Mouse (Mus musculus): ENCODE measurements around the gene Nfix. TPM values are rescaled to one million over a fixed set of nuclear protein-coding genes. Genes with fewer than 3 reads are reported as not detected.

Gene Nfix
- polyA plus RNA-seq, 1 experiment: 65.7 TPM

GRCm38 (mm10) chr8:84661458-84661871, 138.7 kb downstream of the Nfix start:
- Histone ChIP-seq H3K36me3 (ENCODE audit: control insufficient read depth, insufficient read depth) (no peaks in the 10 kb centered on the region), H3K79me2 (ENCODE audit: control insufficient read depth, insufficient read depth) (peaks cover 21% of the 10 kb centered on the region), H3K4me2 (ENCODE audit: low read depth) (peak overlapping the region; percentile 88), H3K4me3 (peak overlapping the region; percentile 99), H3ac (ENCODE audit: control insufficient read depth, insufficient read length) (peak overlapping the region; percentile 77), H3K27me3 (ENCODE audit: control insufficient read depth, insufficient read depth, insufficient read length) (no peaks in the 10 kb centered on the region)
- TF ChIP-seq TCF12 (IDR thresholded peaks at IDR 0.05; ENCODE audit: insufficient read depth, poor library complexity, severe bottlenecking): no peak
- TF ChIP-seq MAX (IDR thresholded peaks at IDR 0.05; ENCODE audit: low read depth): peak; percentile 29
- no peak for TF ChIP-seq REST (IDR thresholded peaks at IDR 0.05; ENCODE audit: insufficient read depth, insufficient read length)
- peak in 1 of 3 experiments; percentile 73 for TF ChIP-seq MYOD1 (IDR thresholded peaks at IDR 0.05; ENCODE audit: control insufficient read depth in 1 of 3, insufficient read length in 2 of 3, low read depth in 2 of 3)
- peak; percentile 96 for TF ChIP-seq CEBPB (IDR thresholded peaks at IDR 0.05; ENCODE audit: insufficient read depth, poor library complexity, severe bottlenecking)
- peak; percentile 85 for TF ChIP-seq POLR2AphosphoS2 (IDR thresholded peaks at IDR 0.05; ENCODE audit: insufficient read length, low read depth)
- no peak for TF ChIP-seq USF1 (IDR thresholded peaks at IDR 0.05; ENCODE audit: low read depth)
- peak in 1 of 3 experiments; percentile 84 for TF ChIP-seq MYOG (IDR thresholded peaks at IDR 0.05; ENCODE audit: control insufficient read depth in 1 of 3, insufficient read depth in 1 of 3, insufficient read length in 2 of 3, low read depth in 2 of 3)
- no peak for TF ChIP-seq E2F4 (IDR thresholded peaks at IDR 0.05; ENCODE audit: insufficient read depth)
- no peak for TF ChIP-seq TCF3 (IDR thresholded peaks at IDR 0.05; ENCODE audit: insufficient read length, low read depth)
- peak; percentile 88 for TF ChIP-seq POLR2A (IDR thresholded peaks at IDR 0.05; ENCODE audit: insufficient read length, low read depth)
- TF ChIP-seq SRF (IDR thresholded peaks at IDR 0.05; ENCODE audit: control insufficient read depth, insufficient read length, low read depth): peak; percentile 35

DNA sequence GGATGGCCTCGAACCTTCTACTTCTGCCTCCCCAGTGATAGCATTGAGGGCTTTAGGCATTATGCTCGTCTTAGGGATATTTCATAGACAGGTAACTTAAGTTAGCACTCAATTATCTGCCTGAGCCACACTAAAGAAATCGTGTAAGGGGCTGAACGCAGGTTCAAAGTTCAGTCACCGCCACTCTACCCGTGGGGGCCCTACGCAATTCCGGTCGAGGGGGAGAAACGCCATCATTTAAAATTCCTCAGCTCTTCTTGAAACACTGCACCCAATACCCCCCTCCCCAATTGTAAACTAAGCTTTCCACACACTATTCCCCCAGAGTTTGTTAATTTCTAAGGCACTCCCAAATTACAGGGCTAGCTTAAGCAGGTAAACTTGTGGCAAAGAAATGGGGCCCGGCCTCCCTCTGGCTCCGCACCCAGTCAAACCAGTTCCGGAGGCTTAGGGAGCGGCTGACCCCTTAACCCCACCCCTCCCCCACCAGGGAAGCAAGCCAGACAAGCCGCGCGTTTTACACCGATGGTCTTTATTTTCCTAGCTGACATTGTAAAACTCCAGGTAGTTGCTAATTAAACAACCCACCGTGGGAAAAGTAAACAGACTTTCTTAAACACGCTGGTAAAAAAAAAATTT, 139.2 kb downstream of the Nfix start:
- TF ChIP-seq POLR2AphosphoS2 (IDR thresholded peaks at IDR 0.05; ENCODE audit: insufficient read length, low read depth): peak; percentile 42
- no peak for TF ChIP-seq TCF3 (IDR thresholded peaks at IDR 0.05; ENCODE audit: insufficient read length, low read depth)
- TF ChIP-seq MAX (IDR thresholded peaks at IDR 0.05; ENCODE audit: low read depth): no peak
- no peak for TF ChIP-seq MYOD1 (IDR thresholded peaks at IDR 0.05; ENCODE audit: control insufficient read depth in 1 of 3, insufficient read length in 2 of 3, low read depth in 2 of 3)
- no peak for TF ChIP-seq USF1 (IDR thresholded peaks at IDR 0.05; ENCODE audit: low read depth)
- TF ChIP-seq SRF (IDR thresholded peaks at IDR 0.05; ENCODE audit: control insufficient read depth, insufficient read length, low read depth): no peak
- TF ChIP-seq TCF12 (IDR thresholded peaks at IDR 0.05; ENCODE audit: insufficient read depth, poor library complexity, severe bottlenecking): no peak
- TF ChIP-seq REST (IDR thresholded peaks at IDR 0.05; ENCODE audit: insufficient read depth, insufficient read length): no peak
- peak; percentile 9 for TF ChIP-seq POLR2A (IDR thresholded peaks at IDR 0.05; ENCODE audit: insufficient read length, low read depth)
- TF ChIP-seq CEBPB (IDR thresholded peaks at IDR 0.05; ENCODE audit: insufficient read depth, poor library complexity, severe bottlenecking): no peak
- Histone ChIP-seq H3ac (ENCODE audit: control insufficient read depth, insufficient read length) (peak overlapping the region; percentile 77), H3K4me3 (peak overlapping the region; percentile 99), H3K27me3 (ENCODE audit: control insufficient read depth, insufficient read depth, insufficient read length) (no peaks in the 10 kb centered on the region), H3K79me2 (ENCODE audit: control insufficient read depth, insufficient read depth) (peaks cover 21% of the 10 kb centered on the region), H3K36me3 (ENCODE audit: control insufficient read depth, insufficient read depth) (no peaks in the 10 kb centered on the region), H3K4me2 (ENCODE audit: low read depth) (peak overlapping the region; percentile 88)

DNA sequence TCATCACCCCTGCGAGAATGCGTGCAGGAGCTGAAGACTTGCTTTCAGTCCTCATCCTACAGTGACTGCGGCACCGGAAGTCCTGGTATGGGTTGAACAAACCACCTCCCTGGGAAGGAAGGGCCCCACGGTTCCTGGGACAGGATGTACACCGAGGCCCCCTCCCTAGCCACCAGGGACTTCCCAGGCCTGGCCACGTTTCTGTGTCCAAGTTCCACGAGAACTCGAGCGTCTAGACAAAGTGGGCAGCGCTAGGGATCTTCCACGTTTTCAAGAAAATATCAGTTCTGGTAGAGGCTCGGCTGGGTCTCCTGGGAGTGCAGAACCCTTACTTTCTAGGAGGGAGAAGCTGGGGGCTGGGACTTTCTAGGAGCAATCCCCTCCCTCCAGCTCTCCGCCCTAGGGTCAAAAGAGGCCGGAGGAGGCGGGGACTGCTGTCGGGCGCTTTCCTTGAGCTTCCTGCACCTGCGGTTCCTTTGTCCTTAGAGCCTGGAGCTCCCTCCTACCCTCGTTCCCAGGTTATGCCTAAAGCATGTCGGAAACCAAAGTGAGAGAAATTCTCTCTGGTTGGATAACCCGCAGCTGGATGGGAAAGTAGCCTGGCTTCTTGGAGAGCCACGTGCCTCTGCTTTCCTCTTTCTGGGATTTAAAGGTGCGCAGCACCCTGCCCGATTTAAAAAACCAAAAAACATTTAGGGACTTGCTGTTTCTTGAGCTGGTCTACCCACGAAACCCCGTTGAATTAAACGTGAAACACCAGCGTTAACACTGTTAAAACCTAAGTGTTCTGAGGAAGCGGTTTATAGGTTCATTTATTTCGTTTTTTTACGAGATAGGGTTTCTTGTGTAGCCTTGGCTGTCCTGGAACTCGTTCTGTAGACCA, 140.0 kb downstream of the Nfix start:
- peak overlapping the region; percentile 99 for H3K4me3 ChIP-seq
- H3ac ChIP-seq (ENCODE audit: control insufficient read depth, insufficient read length): peak overlapping the region; percentile 77
- peaks cover 21% of the 10 kb centered on the region for H3K79me2 ChIP-seq (ENCODE audit: control insufficient read depth, insufficient read depth)
- no peaks in the 10 kb centered on the region for H3K27me3 ChIP-seq (ENCODE audit: control insufficient read depth, insufficient read depth, insufficient read length)
- H3K4me2 ChIP-seq (ENCODE audit: low read depth): peak overlapping the region; percentile 88
- no peaks in the 10 kb centered on the region for H3K36me3 ChIP-seq (ENCODE audit: control insufficient read depth, insufficient read depth)
- TF ChIP-seq MYOG (IDR thresholded peaks at IDR 0.05; ENCODE audit: control insufficient read depth in 1 of 3, insufficient read depth in 1 of 3, insufficient read length in 2 of 3, low read depth in 2 of 3) (no peak), E2F4 (IDR thresholded peaks at IDR 0.05; ENCODE audit: insufficient read depth) (no peak), SRF (IDR thresholded peaks at IDR 0.05; ENCODE audit: control insufficient read depth, insufficient read length, low read depth) (peak; percentile 92), MAX (IDR thresholded peaks at IDR 0.05; ENCODE audit: low read depth) (no peak), MYOD1 (IDR thresholded peaks at IDR 0.05; ENCODE audit: control insufficient read depth in 1 of 3, insufficient read length in 2 of 3, low read depth in 2 of 3) (no peak), TCF12 (IDR thresholded peaks at IDR 0.05; ENCODE audit: insufficient read depth, poor library complexity, severe bottlenecking) (no peak), USF1 (IDR thresholded peaks at IDR 0.05; ENCODE audit: low read depth) (no peak), POLR2A (IDR thresholded peaks at IDR 0.05; ENCODE audit: insufficient read length, low read depth) (peak; percentile 38), TCF3 (IDR thresholded peaks at IDR 0.05; ENCODE audit: insufficient read length, low read depth) (no peak), CEBPB (IDR thresholded peaks at IDR 0.05; ENCODE audit: insufficient read depth, poor library complexity, severe bottlenecking) (no peak), POLR2AphosphoS2 (IDR thresholded peaks at IDR 0.05; ENCODE audit: insufficient read length, low read depth) (peak; percentile 82), REST (IDR thresholded peaks at IDR 0.05; ENCODE audit: insufficient read depth, insufficient read length) (no peak)

DNA sequence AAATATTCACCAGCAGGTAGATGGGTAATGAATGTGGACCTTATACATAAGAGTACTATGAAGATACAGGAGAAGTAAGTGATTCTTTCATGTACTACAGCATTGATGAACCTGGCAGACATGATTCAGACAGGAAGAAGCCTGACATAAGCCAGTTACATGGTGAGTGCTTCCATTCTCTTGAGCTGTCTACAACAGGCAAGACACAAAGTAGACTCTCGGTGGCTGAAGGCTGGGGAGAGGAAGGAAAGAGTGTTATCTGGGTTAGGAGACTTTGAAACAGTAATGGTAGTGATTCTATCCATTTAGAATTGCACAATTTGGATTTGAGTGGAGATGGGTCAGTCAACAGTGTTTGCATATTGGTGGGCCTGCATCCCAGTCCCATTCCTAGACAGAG, 141.2 kb downstream of the Nfix start:
- TF ChIP-seq E2F4 (IDR thresholded peaks at IDR 0.05; ENCODE audit: insufficient read depth): no peak
- TF ChIP-seq POLR2AphosphoS2 (IDR thresholded peaks at IDR 0.05; ENCODE audit: insufficient read length, low read depth): no peak
- Histone ChIP-seq H3K36me3 (ENCODE audit: control insufficient read depth, insufficient read depth) (no peaks in the 10 kb centered on the region), H3K4me2 (ENCODE audit: low read depth) (no peak overlapping the region), H3K27me3 (ENCODE audit: control insufficient read depth, insufficient read depth, insufficient read length) (no peaks in the 10 kb centered on the region), H3ac (ENCODE audit: control insufficient read depth, insufficient read length) (no peak overlapping the region), H3K79me2 (ENCODE audit: control insufficient read depth, insufficient read depth) (peaks cover 21% of the 10 kb centered on the region), H3K4me3 (no peak overlapping the region)

Data from myocyte (in vitro differentiated cells).